Mouse (Mus musculus) spleen, adult 2 months (tissue): ENCODE measurements around the gene Ect2l.

ENCODE experiments used
- CTCF ChIP-seq: fragments of 200-500 bp; IDR thresholded peaks from 2 replicates; pipeline ENCODE4 v1.5.1; 2011; ENCODE audit warnings: mild to moderate bottlenecking, inconsistent platforms; ENCODE audit not compliant: insufficient read depth, insufficient read length, insufficient replicate concordance; ENCODE audit errors: extremely low read depth
- POLR2A ChIP-seq: fragments of 200-500 bp; IDR thresholded peaks from 2 replicates; pipeline ENCODE4 v1.6.1; 2011; ENCODE audit warnings: low read depth, low read length, inconsistent platforms

- TF ChIP-seq POLR2A (no peak), CTCF (no peak)
Measured at GRCm38 (mm10) chr10:18081536-18081935, 129.2 kb downstream of the Ect2l start.
